Mouse (Mus musculus) adrenal gland, postnatal 25 days (tissue): ENCODE measurements around the gene Thap12. TPM values are rescaled to one million over a fixed set of nuclear protein-coding genes. Genes with fewer than 3 reads are reported as not detected.

Source experiments
- DNase-seq: peaks from one replicate; pipeline ENCODE4 v3.0.0; 2021; ENCODE audit warnings: mixed read lengths
- total RNA-seq: library from RNA; stranded (reverse); gene quantifications from 2 replicates; pipeline ENCODE4 v1.2.3, GENCODE M21; 2021

Thap12 gene
- total RNA-seq, 1 experiment from 2014 or later: 68.2 TPM

- DNase-seq: no peak
These were observed 53.7 kb downstream of the Thap12 start for GRCm38 (mm10) chr7:98756556-98756955.

- peak; percentile 17 for DNase-seq
These were observed 57.2 kb downstream of the Thap12 start for GRCm38 (mm10) chr7:98760126-98760525.

GRCm38 (mm10) chr7:98763911-98764310 lies 61.0 kb downstream of the Thap12 start:
- no peak for DNase-seq

GRCm38 (mm10) chr7:98767261-98767660 lies 64.4 kb downstream of the Thap12 start:
- no peak for DNase-seq

Other genes starting within 250 kb of the Thap12 start
- gene Lrrc32, start 213.8 kb upstream of the Thap12 start, total RNA-seq: 10.2 and 13.4 TPM in 2 replicates
- 40.4 and 46.4 TPM in 2 replicates for gene Emsy, start 46.3 kb upstream of the Thap12 start, total RNA-seq
- gene Wnt11, start 132.0 kb downstream of the Thap12 start, total RNA-seq: 1.8 and 1.9 TPM in 2 replicates